Mouse (Mus musculus) lung, embryonic 14.5 days (tissue): ENCODE measurements around the gene Map3k12. TPM values are rescaled to one million over a fixed set of nuclear protein-coding genes. Genes with fewer than 3 reads are reported as not detected.

Experiments used
- ATAC-seq: fragments of 200-750 bp; cut with Nextera tagmentation; 2 replicates; pipeline ENCODE4 v1.8.0; 2017; ENCODE audit warnings: mild to moderate bottlenecking, moderate TSS enrichment, moderate library complexity; ENCODE audit not compliant: insufficient read depth
- DNase-seq: peaks from one replicate; pipeline ENCODE4 v3.0.0-alpha.2; 2015
- H3K27ac ChIP-seq: fragments of 300-500 bp; sonication (generic); 2 replicates; pipeline ENCODE4 v1.5.1; 2014; ENCODE audit warnings: low read depth, mild to moderate bottlenecking, moderate library complexity
- H3K27me3 ChIP-seq: fragments of 300-500 bp; sonication (generic); 2 replicates; pipeline ENCODE4 v1.6.1; 2014; ENCODE audit warnings: low read length, control low read depth; ENCODE audit not compliant: insufficient read depth
- H3K36me3 ChIP-seq: fragments of 300-500 bp; sonication (generic); 2 replicates; pipeline ENCODE4 v1.6.1; 2014; ENCODE audit warnings: control low read depth; ENCODE audit not compliant: insufficient read depth
- H3K4me1 ChIP-seq: fragments of 300-500 bp; sonication (generic); 2 replicates; pipeline ENCODE4 v1.6.1; 2014; ENCODE audit warnings: antibody characterized with exemption, control low read depth; ENCODE audit not compliant: insufficient read depth
- H3K4me2 ChIP-seq: fragments of 300-500 bp; sonication (generic); 2 replicates; pipeline ENCODE4 v1.6.1; 2014; ENCODE audit warnings: mild to moderate bottlenecking
- H3K4me3 ChIP-seq: fragments of 300-500 bp; sonication (generic); 2 replicates; pipeline ENCODE4 v1.5.1; 2014; ENCODE audit warnings: low read depth, low read length
- H3K9ac ChIP-seq: fragments of 300-500 bp; sonication (generic); 2 replicates; pipeline ENCODE4 v1.6.1; 2014
- H3K9me3 ChIP-seq: fragments of 300-500 bp; sonication (generic); 2 replicates; pipeline ENCODE4 v1.6.1; 2016; ENCODE audit warnings: low read depth, low read length, control low read depth
- CTCF ChIP-seq: IDR thresholded peaks from 2 replicates; pipeline ENCODE4 v1.5.1; 2016; ENCODE audit warnings: antibody characterized with exemption, low read depth
- WGBS: fragments of 180-500 bp; shearing (Covaris S2); extraction: QIAGEN DNeasy Blood & Tissue Kit; methylation state at CpG from one replicate; pipeline ENCODE4 v1.1.7; 2014; 5-methylcytosine and 5-hydroxymethylcytosine counted together
- polyA plus RNA-seq: library from polyadenylated mRNA; unstranded; fragments of >200 nt; fragmentation: Nextera tagmentation; extraction: Ambion mirVana; gene quantifications from 2 replicates; pipeline ENCODE4 v1.2.1, GENCODE M21; 2014

Gene Map3k12
- polyA plus RNA-seq, 1 experiment from 2014 or later = 13.2 TPM

DNA sequence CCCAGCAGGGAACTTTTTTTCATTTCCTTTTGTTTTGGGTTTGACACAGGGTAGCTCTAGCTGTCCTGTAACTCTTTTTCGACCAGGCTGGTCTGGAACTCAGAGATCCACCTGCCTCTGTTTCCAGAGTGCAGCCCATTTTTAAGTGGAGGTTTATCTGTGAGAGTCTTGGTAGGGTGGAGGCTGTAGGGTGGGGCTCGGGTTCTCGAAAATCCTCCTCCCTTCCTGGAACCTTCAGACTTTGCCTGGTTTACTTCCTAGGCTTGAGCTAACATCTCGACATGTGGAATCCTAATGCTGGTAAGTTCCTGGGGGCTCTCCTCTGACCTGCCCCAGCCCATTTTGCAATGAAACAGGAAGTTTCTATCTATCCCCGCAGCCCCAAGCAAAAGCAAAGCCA is 57.0 kb downstream of the Map3k12 start:
- ATAC-seq (no peak), DNase-seq (no peak)
- WGBS = 65% methylated on average over 5 of the region's 5 CpGs
- no peak overlapping the region for H3K27ac ChIP-seq
- H3K36me3 ChIP-seq = 0 out of 2 replicates have a peak, but pooled peaks cover 3% of the 10 kb centered on the region
- peak overlapping the region; percentile 42; the same call in 1 of the 2 replicates for H3K4me3 ChIP-seq
- H3K4me1 ChIP-seq = no peaks in the 10 kb centered on the region
- TF ChIP-seq CTCF = no peak
- no peaks in the 10 kb centered on the region for H3K27me3 ChIP-seq
- H3K9ac ChIP-seq = no peak overlapping the region
- H3K4me2 ChIP-seq = peak overlapping the region; percentile 68
- no peaks in the 10 kb centered on the region for H3K9me3 ChIP-seq

DNA sequence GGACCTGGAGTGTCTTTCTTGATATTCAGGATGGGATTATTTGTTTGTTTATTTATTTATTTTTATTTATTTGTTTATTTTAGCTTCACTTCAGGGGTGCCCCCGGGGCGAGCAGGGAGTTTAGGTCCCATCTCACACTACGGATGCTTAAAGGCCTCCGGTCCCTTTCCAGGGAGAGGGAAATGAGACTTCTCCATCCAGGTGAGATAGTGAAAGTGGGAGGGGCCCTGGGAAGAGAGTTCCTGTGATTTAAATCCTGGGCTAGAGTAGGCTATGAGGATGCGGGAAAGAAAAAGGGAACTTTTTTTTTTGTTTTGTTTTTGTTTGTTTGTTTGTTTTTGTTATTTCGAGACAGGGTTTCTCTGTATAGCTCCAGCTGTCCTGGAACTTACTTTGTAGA is 57.5 kb downstream of the Map3k12 start:
- TF ChIP-seq CTCF = no peak
- no peak overlapping the region for H3K27ac ChIP-seq
- WGBS = 34% methylated on average over 6 of the region's 6 CpGs
- no peaks in the 10 kb centered on the region for H3K9me3 ChIP-seq
- no peak for DNase-seq
- H3K36me3 ChIP-seq = 0 out of 2 replicates have a peak, but pooled peaks cover 3% of the 10 kb centered on the region
- no peaks in the 10 kb centered on the region for H3K27me3 ChIP-seq
- no peak for ATAC-seq
- peak overlapping the region; percentile 43 for H3K9ac ChIP-seq
- no peaks in the 10 kb centered on the region for H3K4me1 ChIP-seq
- H3K4me3 ChIP-seq = peak overlapping the region; percentile 42
- peak overlapping the region; percentile 68 for H3K4me2 ChIP-seq

- under 1% methylated on average over 19 of the region's 19 CpGs for WGBS
- no peaks in the 10 kb centered on the region for H3K9me3 ChIP-seq
- no peaks in the 10 kb centered on the region for H3K27me3 ChIP-seq
- peak; percentile 73 for TF ChIP-seq CTCF
- peak within 1 kb of the TSS; percentile 42 for H3K4me3 ChIP-seq
- ATAC-seq (peak; percentile 90), DNase-seq (peak; percentile 96)
- peak within 1 kb of the TSS; percentile 43 for H3K9ac ChIP-seq
- no peaks in the 10 kb centered on the region for H3K4me1 ChIP-seq
- H3K36me3 ChIP-seq = 0 out of 2 replicates have a peak, but pooled peaks cover 3% of the 10 kb centered on the region
- 0 out of 2 replicates have a peak within 1 kb of the TSS, but pooled peaks have one; percentile 54 for H3K27ac ChIP-seq
- peak within 1 kb of the TSS; percentile 68 for H3K4me2 ChIP-seq
Measured at GRCm38 (mm10) chr15:102458904-102459317, 58.0 kb downstream of the Map3k12 start, which contains the start of gene Prr13. Gene Prr13, plus strand, starts transcription at chr15:102459028.

- Histone ChIP-seq H3K36me3 (0 out of 2 replicates have a peak, but pooled peaks cover 3% of the 10 kb centered on the region), H3K9ac (no peak overlapping the region), H3K27ac (no peak overlapping the region), H3K4me3 (peak overlapping the region; percentile 42; the same call in 1 of the 2 replicates), H3K4me2 (peak overlapping the region; percentile 68), H3K4me1 (no peaks in the 10 kb centered on the region), H3K27me3 (no peaks in the 10 kb centered on the region), H3K9me3 (no peaks in the 10 kb centered on the region)
- 65% methylated on average over 5 of the region's 5 CpGs for whole genome bisulfite sequencing
- no peak for DNase-seq
- no peak for ATAC-seq
- no peak for TF ChIP-seq CTCF
Measured at GRCm38 (mm10) chr15:102458050-102458736, 58.7 kb downstream of the Map3k12 start.

- no peak overlapping the region for H3K27ac ChIP-seq
- DNase-seq (no peak), ATAC-seq (no peak)
- no peaks in the 10 kb centered on the region for H3K4me1 ChIP-seq
- H3K27me3 ChIP-seq = no peaks in the 10 kb centered on the region
- H3K36me3 ChIP-seq = no peaks in the 10 kb centered on the region
- 34% methylated on average over 6 of the region's 6 CpGs for WGBS
- H3K4me3 ChIP-seq = no peak overlapping the region
- no peak overlapping the region for H3K9ac ChIP-seq
- H3K9me3 ChIP-seq = no peaks in the 10 kb centered on the region
- peak; percentile 49 for TF ChIP-seq CTCF
- no peak overlapping the region for H3K4me2 ChIP-seq
Measured at GRCm38 (mm10) chr15:102455993-102456392, 60.9 kb downstream of the Map3k12 start.

DNA sequence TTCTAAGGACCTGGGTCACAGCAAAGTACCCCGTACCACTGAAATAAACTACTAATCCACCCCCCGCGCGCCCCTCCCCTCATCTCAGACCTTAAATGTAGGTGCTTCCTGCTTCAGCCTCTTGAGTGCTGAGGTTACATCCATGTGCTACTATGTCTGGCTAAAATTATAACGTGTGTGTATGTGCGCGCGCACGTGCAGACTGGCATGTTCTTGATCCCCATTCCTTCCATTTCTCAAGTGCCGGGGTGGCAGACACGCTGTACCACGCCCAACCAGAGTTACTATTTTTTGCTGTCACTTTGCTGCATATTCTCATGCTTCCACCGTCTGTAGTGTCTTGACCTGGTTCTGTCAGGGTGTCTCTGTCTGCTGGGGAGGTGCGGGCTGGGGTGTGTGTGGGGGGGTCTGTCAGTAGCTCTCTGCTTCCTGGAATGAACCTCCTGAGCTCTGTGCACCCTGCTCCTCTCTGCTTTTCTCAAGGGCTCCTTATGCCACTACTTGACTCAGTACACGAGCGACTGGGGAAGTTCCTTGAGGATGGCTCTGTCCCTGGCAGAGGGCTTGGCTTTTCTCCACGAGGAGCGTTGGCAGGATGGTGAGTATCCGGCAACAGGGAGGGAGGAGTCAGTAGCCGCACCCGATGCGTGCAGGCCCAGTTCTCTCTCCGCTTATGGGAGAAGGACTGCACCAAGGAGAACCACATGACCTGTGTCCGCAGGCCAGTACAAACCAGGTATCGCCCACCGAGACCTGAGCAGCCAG is 65.0 kb downstream of the Map3k12 start:
- 73% methylated on average over 26 of the region's 26 CpGs for whole genome bisulfite sequencing
- no peak for DNase-seq
- no peak for TF ChIP-seq CTCF

DNA sequence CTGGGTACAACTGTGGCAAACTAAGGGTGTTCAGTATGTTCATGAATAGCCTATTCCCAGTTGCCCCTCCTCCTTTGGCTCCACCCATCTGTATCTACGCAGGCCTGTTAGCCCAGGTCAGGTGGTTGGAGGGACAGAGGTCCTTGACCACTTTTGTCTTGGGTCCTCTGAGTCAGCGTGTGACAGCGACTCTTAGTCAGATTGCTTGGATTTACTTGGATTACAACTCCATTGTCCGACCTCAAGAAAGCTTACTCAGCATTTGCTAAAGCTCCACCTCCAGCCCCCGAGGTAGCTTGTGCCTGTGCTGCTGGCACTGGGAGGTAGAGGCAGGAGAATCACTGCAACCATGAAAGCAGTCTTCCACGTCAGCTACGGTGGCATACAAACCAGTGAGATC is 65.9 kb downstream of the Map3k12 start:
- no peak for DNase-seq
- no peak overlapping the region for H3K9ac ChIP-seq
- no peaks in the 10 kb centered on the region for H3K27me3 ChIP-seq
- no peaks in the 10 kb centered on the region for H3K36me3 ChIP-seq
- no peak overlapping the region for H3K27ac ChIP-seq
- H3K4me2 ChIP-seq = no peak overlapping the region
- no peak for ATAC-seq
- H3K4me3 ChIP-seq = no peak overlapping the region
- no peak for TF ChIP-seq CTCF
- no peaks in the 10 kb centered on the region for H3K9me3 ChIP-seq
- WGBS = 32% methylated on average over 7 of the region's 7 CpGs
- H3K4me1 ChIP-seq = no peaks in the 10 kb centered on the region

More for the DNA sequence above, 65.0 kb downstream of the Map3k12 start:
- H3K27me3 ChIP-seq = no peaks in the 10 kb centered on the region
- H3K4me2 ChIP-seq = no peak overlapping the region
- H3K36me3 ChIP-seq = no peaks in the 10 kb centered on the region
- H3K4me1 ChIP-seq = no peaks in the 10 kb centered on the region
- no peak overlapping the region for H3K27ac ChIP-seq
- no peak for ATAC-seq
- no peak overlapping the region for H3K4me3 ChIP-seq
- H3K9me3 ChIP-seq = no peaks in the 10 kb centered on the region
- H3K9ac ChIP-seq = no peak overlapping the region
